Mouse (Mus musculus): ENCODE results near the gene Fam219a.

Fam219a gene

DNA sequence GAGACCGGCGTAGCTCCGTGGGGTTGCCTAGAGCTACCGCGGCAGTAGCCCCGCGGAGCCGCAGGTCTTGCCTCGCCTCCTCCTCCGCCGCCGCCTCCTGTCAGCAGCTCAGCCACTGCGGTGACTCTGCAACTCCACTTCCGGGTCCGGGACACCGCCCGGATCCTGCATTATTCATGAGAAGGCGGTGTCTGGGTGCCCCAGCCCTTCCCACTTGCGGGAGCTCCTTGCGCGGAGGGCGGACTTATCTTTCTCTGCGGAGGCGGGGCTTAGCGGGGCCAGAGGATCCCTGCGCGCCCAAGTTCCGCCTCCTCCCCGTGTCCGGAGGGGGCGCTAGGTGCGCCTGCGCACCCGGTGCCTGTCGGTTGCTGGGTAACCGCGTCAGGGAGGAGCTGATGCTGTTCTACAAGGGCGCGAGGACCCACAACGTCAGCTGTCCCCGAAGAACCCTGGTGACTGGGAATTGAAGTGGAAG is at the start of gene Fam219a, which contains the start of gene Dnaic1:
Fam219a (minus strand) TSS at position 128 of the 475 bp plus-strand sequence.
Dnaic1 (plus strand) TSS at position 365 of the 475 bp plus-strand sequence.
- peak; percentile 98 for DNase-seq (ENCODE audit: low read depth, low spot score)

DNA sequence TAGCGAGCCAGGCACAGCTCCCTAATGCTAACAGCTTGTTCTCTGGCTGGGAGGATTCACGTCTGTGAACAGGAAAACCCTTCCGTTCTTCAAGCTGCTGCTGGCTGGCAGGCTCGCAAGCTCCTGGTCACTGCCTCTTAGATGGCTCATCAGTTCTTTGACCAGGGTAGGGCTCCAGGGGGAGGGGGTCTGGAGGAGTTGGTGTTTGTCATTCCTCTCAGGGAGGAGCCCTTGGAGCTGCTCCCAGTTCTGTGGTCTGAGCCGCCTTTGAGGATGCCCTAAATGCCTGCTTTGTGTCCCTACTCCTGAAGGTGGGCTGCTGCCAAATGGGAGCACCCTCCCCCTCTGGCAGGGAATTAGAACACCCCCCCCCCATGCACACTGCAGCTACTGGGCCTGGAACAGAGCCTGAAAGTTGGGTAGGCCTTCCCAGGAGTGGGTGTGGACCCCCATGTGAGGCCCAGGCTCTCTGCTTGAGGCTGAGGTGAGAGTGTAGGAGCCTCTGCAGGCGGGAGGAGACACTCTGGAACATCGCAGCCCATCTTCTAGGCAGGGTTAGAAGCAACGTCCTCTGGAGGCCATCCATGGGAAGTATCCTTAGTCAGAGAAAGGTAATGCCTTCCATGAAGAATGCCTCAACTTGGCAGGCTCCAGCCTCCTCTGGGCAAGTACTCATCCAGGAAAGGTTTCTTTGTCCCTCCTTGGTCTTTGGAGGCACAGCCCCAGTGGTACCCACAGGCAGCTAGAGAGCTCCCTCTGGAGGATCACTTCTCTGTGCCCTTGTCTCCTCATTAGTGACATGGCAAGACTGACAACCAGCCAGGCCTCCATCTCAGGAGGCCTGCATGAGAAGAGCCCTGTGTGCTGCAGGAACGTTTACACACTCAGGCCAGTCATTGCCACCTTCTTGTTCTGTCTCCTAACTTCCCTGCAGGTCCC is 46.6 kb upstream of the Fam219a start:
- DNase-seq (ENCODE audit: low read depth, low spot score): peak; percentile 72

DNA sequence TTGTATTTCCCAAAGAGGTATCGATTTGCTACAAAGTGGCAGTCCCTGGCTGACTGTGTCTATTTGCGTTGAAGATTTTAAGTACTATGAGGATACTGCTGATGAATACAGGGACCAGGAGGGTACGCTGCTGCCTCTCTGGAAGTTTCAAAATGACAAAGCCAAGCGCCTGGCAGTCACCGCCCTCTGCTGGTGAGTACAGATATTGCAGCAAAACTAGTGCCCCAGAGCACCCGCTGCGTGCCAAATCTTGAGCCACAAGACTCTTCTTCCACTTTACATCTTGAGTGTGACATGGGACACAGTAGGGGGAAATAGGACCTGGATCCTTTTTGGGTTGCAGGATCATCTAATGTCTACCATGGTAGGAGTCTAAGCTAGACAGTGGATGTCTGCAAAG is 44.8 kb upstream of the Fam219a start:
- DNase-seq (ENCODE audit: low read depth, low spot score): peak; percentile 57

DNA sequence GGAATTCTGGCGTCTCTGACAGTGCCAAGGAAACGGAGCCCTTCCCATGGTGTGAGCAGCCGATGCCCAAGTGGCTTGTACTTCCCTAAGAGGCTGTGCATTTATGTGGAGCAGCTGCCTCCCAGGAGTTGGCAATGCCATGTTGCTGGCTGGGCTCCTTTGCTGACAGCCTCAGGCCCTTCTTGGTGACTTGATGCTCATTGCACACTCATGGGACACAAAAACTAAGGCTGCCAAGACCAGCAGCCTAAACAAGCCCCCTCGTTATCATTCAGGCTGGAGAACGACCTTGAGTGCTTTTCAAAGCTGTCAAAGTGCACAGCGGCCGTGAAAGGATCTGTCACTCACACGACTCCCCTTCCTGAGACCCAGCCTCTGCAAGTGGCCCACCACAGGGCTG is 42.8 kb upstream of the Fam219a start:
- DNase-seq (ENCODE audit: low read depth, low spot score): peak; percentile 67

DNA sequence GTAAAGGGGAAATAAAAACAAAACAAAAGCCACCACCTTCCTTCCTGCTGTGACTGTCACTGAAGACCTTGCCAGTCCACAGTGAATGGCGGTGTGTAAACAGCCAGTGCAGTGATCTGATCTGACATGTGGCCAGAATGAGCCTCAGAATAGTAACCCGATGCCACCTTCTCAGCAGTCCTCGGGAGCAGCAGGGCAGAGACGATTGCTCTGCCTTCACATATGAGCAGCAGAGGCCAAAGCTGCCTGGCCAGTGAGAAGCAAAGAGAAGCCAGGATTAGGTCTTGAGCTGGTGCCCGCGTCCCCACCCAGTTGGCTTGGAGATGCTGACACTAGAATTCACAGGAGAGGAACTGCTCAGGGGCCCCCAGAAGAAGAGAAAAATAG is 41.2 kb upstream of the Fam219a start:
- no peak for DNase-seq (ENCODE audit: low read depth, low spot score)

DNA sequence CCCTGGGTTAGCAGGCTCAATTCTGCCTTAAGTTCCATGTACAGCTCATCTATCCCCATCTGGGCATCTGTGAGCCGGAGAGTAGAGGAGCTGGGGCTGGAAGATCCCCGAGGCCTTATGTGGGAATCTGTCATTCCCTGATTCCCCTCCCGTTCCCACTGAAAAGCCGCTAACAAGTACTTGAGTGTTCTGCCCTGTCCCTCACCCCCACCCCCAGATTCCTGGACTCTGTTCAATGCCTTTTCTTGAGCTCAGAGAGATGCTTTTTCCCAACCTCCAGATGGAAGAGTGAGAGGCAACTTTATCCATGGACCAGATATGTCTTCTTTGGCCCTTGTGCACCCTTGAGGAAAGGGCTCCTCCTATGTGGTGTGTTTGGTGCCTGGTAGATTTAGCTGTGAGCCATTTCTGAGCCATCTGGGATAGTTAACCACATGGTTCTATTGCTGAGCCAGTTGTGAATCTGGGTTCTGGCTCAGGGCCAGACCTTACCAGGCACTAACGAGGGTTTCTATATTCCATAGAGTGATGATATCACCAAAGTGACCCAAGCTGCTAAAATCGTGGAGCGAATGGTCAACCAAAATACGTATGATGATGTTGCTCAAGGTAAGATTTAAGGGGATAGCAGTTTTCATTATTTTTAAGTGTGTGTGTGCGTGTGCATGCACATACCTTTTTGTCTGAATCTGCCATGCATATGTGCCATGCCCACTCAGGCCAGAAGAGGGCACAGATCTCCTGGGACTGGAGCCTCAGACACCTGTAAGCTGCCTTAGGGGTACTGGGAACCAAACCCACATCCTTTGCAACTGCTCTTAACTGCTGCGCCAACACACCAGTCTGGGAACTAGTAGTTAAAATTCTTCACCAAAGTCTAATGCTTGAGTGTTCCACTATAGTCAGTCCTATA is 40.6 kb upstream of the Fam219a start:
- no peak for DNase-seq (ENCODE audit: low read depth, low spot score)

DNA sequence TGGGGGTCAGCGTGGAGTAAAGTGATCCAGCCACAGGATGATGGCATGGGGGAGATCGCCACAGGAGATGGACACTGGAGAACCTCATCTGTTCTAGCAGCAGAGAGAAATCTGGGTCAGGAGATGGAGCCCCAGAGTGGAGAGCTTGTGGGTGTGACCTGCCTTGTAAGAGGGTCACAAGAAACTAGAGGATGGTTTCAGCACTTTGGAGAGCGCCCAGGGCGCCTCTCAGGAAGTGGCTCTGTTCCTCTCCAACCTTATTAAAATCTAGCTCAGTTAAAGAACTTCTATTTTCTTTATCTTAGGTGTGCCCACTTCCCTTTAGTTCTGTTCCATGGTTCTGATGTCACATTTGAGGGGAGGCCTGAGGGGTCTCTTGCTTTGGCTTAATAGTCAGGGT is 37.4 kb upstream of the Fam219a start:
- no peak for DNase-seq (ENCODE audit: low read depth, low spot score)

DNA sequence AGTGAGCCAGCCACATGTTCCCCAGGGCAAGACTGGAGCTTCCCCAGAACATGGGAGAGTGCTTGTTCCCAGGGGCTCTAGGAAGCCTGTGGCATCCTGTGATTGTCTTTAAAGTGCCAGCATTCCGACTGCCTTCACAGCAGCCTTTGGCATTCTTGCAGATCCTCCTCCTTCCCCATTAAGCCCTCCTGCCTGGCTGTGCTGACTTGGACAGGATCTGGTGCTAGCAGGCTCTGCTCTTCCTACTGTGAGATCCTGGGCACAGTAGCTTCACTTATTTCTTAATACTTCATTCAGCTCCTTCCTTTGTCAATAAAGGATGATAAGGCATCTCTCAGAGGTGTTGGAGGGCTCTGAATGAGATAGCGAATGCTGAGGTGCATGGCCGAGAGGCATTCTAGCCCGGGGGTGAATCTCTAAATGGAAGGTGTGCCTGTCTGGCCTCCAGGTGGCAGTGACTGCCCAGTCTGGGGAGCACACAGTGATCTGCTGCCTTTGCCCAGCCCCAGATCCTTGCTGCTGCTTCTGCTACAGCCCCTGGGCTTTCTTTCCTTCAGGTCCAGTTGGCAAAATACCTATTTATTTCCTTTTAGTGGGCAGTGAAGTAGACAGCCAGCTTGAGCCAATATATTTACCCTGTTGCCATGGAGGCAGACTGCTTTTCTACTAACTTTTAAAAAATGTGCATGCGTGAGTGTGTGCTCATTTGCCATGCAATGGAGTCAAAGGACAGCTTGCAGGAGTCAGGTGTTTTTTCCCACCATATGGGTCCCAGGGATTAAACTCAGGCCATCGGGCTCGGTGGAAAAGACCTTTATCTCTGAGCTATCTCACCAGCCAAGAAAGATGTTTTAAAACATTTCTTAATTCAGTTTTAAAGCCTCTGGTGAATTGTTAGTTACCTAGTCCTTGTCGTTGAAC is 35.4 kb upstream of the Fam219a start:
- no peak for DNase-seq (ENCODE audit: low read depth, low spot score)

DNA sequence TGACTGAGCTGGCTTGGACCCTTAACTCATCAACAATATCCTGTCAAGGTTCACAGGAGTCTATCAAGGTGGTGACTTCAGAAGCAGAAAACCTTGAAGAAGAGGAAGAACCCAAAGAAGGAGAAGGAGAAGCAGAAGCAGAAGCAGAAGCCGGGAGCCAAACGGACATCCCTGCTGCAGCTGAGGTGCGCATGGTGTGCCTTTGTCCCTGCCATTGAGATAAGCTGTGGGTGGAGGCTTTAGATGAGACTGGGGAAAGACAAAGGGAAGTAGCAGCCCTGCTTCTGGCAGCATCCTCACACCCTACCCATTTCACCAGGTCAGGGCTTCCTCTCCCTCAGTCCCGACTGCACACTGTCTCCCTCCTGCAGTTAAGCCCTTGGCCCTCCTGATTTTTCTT is 33.5 kb upstream of the Fam219a start:
- no peak for DNase-seq (ENCODE audit: low read depth, low spot score)

DNA sequence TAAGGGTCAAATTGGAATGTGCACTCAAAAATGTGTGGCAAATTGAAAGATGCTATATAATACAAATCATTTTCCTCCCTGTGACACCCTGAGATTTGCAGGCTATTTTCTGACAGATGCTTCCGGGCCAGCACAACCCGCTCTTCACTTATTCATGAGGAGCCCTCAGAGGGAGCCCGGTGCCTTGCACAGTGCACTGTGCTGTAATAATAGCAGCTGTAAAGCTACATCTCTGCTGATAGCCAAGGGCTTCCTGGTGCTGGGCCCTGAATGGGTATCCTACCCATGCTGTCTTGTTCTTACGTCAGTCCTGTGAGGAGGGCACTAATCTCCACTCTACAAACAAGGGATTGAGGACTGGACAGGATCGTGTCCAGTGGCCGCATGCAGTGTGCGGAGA is 14.0 kb upstream of the Fam219a start:
- DNase-seq (ENCODE audit: low read depth, low spot score): no peak

DNA sequence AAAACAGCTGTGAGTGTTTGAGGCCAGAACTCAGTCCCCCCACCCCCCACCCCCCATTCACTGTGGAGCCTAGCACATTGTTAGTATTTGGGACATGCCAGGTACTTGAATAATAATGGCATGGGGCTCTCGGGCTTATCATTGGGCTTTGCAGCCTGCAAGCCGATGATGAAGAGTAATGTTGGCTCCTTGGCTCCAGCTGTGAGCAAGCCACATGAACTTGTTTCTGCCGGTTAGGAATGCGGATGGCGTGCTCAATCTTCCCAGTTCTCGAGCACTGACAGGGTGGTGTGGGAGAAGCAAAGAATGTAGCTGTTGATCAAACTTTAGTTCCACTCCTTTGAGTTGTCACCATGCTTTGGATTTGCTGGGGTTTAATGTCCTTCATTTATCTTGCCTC is 6.6 kb upstream of the Fam219a start:
- DNase-seq (ENCODE audit: low read depth, low spot score): no peak

DNA sequence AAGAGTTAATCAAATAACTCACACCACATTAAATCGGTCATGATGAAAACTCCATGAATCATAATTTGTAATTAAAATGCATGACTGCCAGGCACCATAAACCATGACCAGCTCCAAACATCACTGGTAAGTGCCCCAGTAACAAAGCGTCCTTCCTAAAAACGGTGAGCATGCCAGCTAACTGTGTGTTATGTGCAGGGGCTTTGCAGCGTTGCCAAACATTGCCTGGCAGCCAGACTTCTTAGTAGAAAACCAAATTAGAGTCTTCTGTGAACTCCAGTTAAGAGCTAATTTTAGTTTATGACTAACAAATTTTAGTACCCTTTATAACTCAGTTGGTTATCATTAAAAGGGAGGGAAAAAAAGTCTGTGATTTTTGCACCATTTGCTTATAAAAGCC is 4.2 kb upstream of the Fam219a start:
- DNase-seq (ENCODE audit: low read depth, low spot score): no peak

DNA sequence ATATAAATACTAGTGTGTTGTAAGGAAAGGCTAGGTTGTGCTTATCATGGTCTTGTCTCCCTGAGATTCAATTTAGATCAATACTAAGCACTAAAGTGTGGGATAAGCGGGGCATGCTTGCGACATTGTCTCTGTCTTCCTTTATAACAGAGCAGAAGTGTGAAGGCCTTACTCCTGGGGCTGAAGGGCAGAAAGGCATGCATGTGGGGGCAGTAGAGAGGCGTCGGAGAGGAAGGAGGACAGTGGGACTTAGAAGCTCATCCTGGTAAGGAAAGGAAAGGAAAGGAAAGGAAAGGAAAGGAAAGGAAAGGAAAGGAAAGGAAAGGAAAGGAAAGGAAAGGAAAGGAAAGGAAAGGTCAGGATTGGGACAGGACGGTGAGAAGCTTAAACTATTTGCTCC is 2.2 kb upstream of the Fam219a start:
- no peak for DNase-seq (ENCODE audit: low read depth, low spot score)

DNA sequence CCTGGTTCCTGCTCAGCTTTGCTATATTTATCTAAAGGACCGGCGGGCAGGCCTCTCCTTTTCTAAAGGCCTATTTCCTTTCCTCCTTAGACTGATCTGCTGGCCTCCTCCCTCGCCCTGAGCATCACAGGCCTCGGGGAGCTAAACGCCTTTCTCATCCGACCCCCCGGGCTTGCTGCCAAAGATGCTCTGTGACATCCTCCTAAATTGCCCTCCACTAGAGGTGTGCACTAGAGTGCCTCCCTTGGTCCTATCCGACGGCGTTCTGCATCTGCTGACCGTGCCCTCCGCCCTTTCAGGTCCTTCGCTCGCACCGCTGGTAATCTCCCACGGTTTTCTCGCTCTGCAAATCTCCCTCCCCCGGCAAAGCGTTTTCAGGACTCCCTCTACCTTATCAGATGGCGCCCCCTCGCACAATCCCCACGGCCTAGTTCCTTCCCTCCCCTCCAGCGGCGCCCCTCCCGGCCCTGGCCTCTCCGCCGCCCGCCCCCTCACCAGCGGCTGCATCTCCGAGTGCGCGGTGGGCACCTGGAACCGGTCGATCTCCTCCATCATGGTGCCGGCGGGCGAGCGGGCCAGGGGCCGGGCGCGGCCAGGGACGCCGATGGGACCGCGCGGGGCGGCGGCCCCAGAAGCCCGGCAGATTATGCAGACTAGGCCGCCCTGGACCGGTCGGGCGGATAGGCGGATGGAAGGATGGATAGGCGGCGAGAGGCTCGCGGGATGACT is 492 bp downstream of the Fam219a start:
- DNase-seq (ENCODE audit: low read depth, low spot score): no peak

DNA sequence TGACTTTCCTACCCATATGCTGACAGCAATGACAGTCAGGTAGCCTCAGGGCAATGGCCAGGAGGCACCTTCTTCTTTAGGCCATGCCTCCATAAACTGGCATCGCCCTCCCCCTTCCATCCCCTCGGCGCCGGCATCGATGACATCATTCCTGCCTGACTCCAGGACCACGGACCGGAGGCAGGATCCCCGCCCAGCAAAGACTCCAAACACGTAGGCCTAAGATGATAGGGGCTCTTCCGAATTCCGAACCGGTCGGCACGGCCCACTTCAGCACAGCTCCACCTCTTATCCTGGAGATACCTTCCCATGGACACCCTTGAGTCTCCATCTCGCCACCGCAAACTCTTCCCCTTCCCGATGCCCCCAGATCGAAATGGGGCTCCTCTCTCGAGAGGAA is 1.1 kb downstream of the Fam219a start:
- no peak for DNase-seq (ENCODE audit: low read depth, low spot score)

DNA sequence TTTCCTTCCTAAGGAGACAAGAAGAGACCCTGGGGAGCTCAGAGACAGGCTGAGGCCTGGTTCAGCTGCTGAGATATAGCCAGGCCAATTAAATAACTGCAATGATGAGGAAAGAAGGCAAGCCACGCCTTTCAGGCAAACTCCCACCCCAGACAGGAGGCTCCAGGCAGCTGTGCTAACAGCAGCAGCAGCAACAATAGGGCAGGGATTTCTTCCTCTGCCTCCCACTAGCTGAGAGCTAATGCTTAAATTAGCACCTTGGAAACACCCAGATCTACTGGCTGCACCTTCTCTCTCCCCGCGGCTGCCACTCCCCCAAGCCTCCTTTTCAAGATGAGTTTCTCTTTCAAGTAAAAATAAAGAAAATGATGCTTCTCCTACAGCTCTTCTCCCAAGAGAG is 3.2 kb downstream of the Fam219a start:
- no peak for DNase-seq (ENCODE audit: low read depth, low spot score)

DNA sequence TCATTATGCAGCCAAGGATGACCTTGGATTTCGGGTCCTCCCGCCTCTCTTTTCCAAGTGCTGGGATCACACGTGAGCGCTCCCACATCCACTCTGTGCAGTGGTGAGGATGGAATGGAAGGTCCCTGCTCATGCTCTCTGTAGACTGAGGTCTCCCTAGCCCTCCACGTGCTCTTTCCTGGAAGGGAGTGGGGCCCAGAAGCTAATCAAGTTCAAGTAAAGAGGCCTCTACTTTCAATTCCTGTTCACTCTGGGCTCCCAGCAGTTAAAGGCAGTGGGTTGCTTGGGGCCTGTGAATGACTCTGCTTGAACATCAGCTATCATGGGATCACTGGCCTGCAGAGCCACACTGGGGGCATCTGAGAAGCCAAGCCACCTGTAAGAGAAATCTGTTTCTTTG is 6.0 kb downstream of the Fam219a start:
- DNase-seq (ENCODE audit: low read depth, low spot score): no peak

DNA sequence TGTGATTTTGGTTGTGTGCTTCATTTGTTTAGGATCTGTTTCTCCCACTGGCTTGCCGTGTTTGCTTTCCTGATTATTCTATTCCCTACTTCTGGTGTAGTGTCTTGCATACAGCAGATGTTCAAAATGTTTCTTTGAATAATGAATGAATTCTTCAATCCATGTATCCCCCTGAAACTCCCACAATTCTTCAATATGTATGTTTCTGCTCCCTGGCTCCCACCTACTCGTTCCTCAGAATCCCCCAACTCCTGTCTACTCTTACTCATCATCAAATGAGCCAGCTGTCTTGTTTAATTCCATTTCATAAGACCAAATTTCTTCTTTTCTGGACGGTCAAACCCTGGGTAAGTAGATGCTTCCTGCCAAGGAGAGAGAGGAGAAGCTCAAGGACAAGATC is 12.2 kb downstream of the Fam219a start:
- DNase-seq (ENCODE audit: low read depth, low spot score): no peak

DNA sequence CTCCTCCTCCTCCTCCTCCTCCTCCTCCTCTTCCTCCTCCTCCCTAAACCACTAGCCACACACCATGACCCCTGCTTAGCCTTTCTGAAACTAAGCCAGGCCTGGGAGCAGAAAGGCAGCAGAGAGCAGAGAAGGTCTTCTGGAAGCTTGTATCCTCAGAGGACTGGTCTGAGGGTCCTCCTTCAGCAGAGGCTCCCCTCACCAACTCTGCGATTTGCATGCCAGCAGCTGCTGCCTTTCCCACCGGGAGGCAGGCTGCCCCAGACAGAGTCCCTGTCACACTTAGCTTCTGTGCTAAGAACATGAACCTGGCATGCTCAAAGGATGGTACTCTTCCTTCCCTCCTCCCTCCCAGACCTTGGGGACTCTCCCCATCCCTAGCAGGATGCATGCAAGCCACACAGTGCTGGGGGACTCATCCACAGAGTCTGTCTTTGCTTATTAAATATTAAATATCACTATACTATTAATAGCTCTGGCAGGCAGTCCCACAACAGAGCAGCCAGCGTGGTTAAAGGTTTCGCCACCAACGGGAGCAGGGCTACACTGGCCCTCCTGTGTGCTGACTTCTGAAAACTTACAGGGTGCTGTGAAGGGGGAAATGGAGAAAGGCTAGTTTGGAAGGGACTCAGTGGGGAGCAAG is 12.9 kb downstream of the Fam219a start:
- no peak for DNase-seq (ENCODE audit: low read depth, low spot score)

Data from brain, embryonic 18.5 days (tissue).